Mouse (Mus musculus) C2C12 (cell line): ENCODE measurements at regions not wholly inside any gene's neighbourhood (a gene's known extent, or its start where the extent isn't known, plus 50 kb on each side); places are given as distances from the start of the nearest gene placed in this dataset.

Experiments used
- CTCF ChIP-seq: IDR thresholded peaks from one replicate; pipeline ENCODE4 v1.5.1; 2011; ENCODE audit not compliant: control insufficient read depth, insufficient read depth, insufficient read length
- MAX ChIP-seq: IDR thresholded peaks from one replicate; pipeline ENCODE4 v1.6.1; 2011; ENCODE audit warnings: mild to moderate bottlenecking, control low read depth
- MYOG ChIP-seq: IDR thresholded peaks from one replicate; pipeline ENCODE4 v1.6.1; 2011; ENCODE audit not compliant: control insufficient read depth, insufficient read length; ENCODE audit errors: extremely low read depth
- USF1 ChIP-seq: IDR thresholded peaks from one replicate; pipeline ENCODE4 v1.6.1; 2011; ENCODE audit warnings: low read depth, mild to moderate bottlenecking, control low read depth, moderate library complexity

DNA sequence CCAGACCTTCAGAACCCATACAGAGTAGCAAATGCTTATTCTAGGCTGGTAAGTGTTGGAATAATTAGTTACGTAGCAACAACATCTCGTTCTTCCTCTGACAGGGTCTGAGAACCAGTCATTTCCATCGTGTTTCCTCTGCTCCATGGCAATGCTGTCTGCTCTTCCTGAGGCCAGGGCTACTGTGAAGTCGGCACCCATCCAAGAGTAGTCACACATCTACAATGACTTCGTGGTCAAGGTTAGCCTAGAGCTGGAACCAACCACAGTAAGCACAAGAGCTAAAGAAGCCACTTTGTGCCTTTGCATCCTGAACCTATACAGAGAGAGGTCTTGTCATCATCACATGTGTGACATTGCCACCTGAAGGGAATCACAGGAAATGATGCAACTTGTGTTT lies 124.1 kb upstream of the Rad23b start:
- TF ChIP-seq CTCF (no peak), MAX (no peak), USF1 (no peak), MYOG (no peak)
